Mouse (Mus musculus) ES-Bruce4 (cell line): ENCODE data around the gene F9.

Experiments
- CTCF ChIP-seq: IDR thresholded peaks from one replicate; pipeline ENCODE4 v1.8.1; 2011; ENCODE audit warnings: low read depth, low read length
- EP300 ChIP-seq: IDR thresholded peaks from 2 replicates; pipeline ENCODE4 v1.6.1; 2011; ENCODE audit warnings: low read depth, low read length; ENCODE audit not compliant: insufficient read depth

GRCm38 (mm10) chrX:60054745-60055144 is 55.5 kb downstream of the F9 start:
- TF ChIP-seq CTCF (no peak), EP300 (no peak)
